17 mouse cellular contexts compared by ENCODE assay signal in genomic region chrX:48181844-48182243, GRCm38 (mm10). TPM values are rescaled to one million over a fixed set of nuclear protein-coding genes. Genes with fewer than 3 reads are reported as not detected.
"Had no signal": no experiment of that assay in that cellular context is flagged by ENCODE, and none has a peak within 500 bp of the region (broad histone marks: within the 10 kb centered on the region; RNA-seq: fewer than 3 reads in every experiment).

No protein-coding gene starts in this region.

- ATAC-seq: midbrain, embryonic 16.5 days had no signal

- H3K9ac ChIP-seq: lung, embryonic 14.5 days; midbrain, embryonic 12.5 days; neural tube, embryonic 13.5 days; neural tube, embryonic 15.5 days; stomach, embryonic 15.5 days had no signal

- H3K4me3 ChIP-seq: midbrain, embryonic 10.5 days; midbrain, embryonic 12.5 days; myocyte; neural tube, embryonic 13.5 days; neural tube, embryonic 15.5 days; stomach, embryonic 15.5 days had no signal

- H3K4me1 ChIP-seq: midbrain, embryonic 10.5 days; midbrain, embryonic 12.5 days; neural tube, embryonic 13.5 days; neural tube, embryonic 15.5 days; stomach, embryonic 15.5 days had no signal

- H3K4me2 ChIP-seq: lung, embryonic 14.5 days; midbrain, embryonic 12.5 days; neural tube, embryonic 13.5 days; neural tube, embryonic 15.5 days; stomach, embryonic 15.5 days had no signal

- H3K27me3 ChIP-seq: midbrain, embryonic 12.5 days; neural tube, embryonic 13.5 days; neural tube, embryonic 15.5 days; stomach, embryonic 15.5 days had no signal

- H3K27ac ChIP-seq: midbrain, embryonic 10.5 days; midbrain, embryonic 12.5 days; neural tube, embryonic 13.5 days; neural tube, embryonic 15.5 days; stomach, embryonic 15.5 days; stomach, postnatal 0 days had no signal

- H3K9me3 ChIP-seq: midbrain, embryonic 10.5 days; midbrain, embryonic 12.5 days; neural tube, embryonic 13.5 days; neural tube, embryonic 15.5 days; stomach, embryonic 15.5 days had no signal

- DNase-seq: lung, adult 18-20 months; lung, embryonic 14.5 days; lung, postnatal 10 days; lung, postnatal 4 days; midbrain, embryonic 14.5 days; right cerebral cortex, postnatal 25 days; thymus, adult 18-20 months; thymus, postnatal 14 days; thymus, postnatal 36 days had no signal

RNA-seq across cellular contexts. Expression of gene Sash3, which starts 35.6 kb away (rescaled TPM):
- polyA plus RNA-seq: myocyte had no signal
